Mouse (Mus musculus) lung, embryonic 16.5 days (tissue): ENCODE results near the gene Ppl. TPM values are rescaled to one million over a fixed set of nuclear protein-coding genes. Genes with fewer than 3 reads are reported as not detected.

Experiments used
- ATAC-seq: fragments of 200-750 bp; cut with Nextera tagmentation; 2 replicates; pipeline ENCODE4 v1.8.0; 2017; ENCODE audit warnings: low read depth, mild to moderate bottlenecking, moderate library complexity
- H3K27ac ChIP-seq: fragments of 300-500 bp; sonication (generic); 2 replicates; pipeline ENCODE4 v1.5.1; 2014; ENCODE audit warnings: mild to moderate bottlenecking, control low read depth, low read length
- H3K27me3 ChIP-seq: fragments of 300-500 bp; sonication (generic); 2 replicates; pipeline ENCODE4 v1.6.1; 2014; ENCODE audit warnings: low read depth, low read length, mixed read lengths; ENCODE audit not compliant: control insufficient read depth, insufficient read depth
- H3K36me3 ChIP-seq: fragments of 300-500 bp; sonication (generic); 2 replicates; pipeline ENCODE4 v1.6.1; 2014; ENCODE audit warnings: low read length; ENCODE audit not compliant: control insufficient read depth, insufficient read depth
- H3K4me1 ChIP-seq: fragments of 300-500 bp; sonication (generic); replicated peaks from 2 replicates; pipeline ENCODE4 v1.6.1; 2014; ENCODE audit warnings: low read length, mixed read lengths; ENCODE audit not compliant: control insufficient read depth, insufficient read depth
- H3K4me2 ChIP-seq: fragments of 300-500 bp; sonication (generic); 2 replicates; pipeline ENCODE4 v1.6.1; 2014; ENCODE audit warnings: low read depth, low read length, control low read depth
- H3K4me3 ChIP-seq: fragments of 300-500 bp; sonication (generic); 2 replicates; pipeline ENCODE4 v1.5.1; 2014; ENCODE audit warnings: mild to moderate bottlenecking, low read length, control low read depth
- H3K9ac ChIP-seq: fragments of 300-500 bp; sonication (generic); 2 replicates; pipeline ENCODE4 v1.6.1; 2014; ENCODE audit warnings: low read length, control low read depth
- H3K9me3 ChIP-seq: fragments of 300-500 bp; sonication (generic); 2 replicates; pipeline ENCODE4 v1.6.1; 2016; ENCODE audit warnings: low read length; ENCODE audit not compliant: control insufficient read depth
- WGBS: fragments of 180-500 bp; shearing (Covaris S2); extraction: QIAGEN DNeasy Blood & Tissue Kit; methylation state at CpG from one replicate; pipeline ENCODE4 v1.1.7; 2014; 5-methylcytosine and 5-hydroxymethylcytosine counted together
- polyA plus RNA-seq: library from polyadenylated mRNA; unstranded; fragments of >200 nt; fragmentation: Nextera tagmentation; extraction: Ambion mirVana; gene quantifications from 2 replicates; pipeline ENCODE4 v1.2.1, GENCODE M21; 2015

Gene Ppl
- polyA plus RNA-seq, 1 experiment from 2014 or later, result 8.7 TPM

DNA sequence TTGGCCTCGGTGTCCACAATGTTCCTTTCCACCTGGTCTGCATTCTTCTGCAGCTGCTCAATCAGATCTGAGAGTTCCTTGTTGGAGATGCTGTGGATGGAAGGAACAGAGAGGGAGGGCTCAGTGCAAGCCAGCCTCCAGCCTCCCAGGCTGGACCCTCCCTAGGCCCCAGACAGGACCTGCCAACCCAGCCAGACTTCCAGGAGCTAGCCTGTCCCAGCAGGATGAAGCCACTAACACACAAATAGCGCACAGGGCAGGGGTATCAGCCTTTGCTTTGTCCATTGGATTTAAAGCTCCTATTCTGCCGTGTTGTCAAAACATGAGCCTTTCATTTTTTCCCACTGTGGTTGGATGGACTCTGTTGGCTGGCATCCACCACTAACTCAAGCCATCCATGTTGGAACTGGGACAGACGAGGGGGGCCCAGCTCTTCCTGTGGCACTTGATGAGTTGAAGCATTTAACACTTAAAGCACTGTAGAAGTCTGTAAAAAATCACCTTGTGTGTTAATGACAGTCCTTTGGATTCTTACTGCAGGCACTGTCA lies 19.1 kb downstream of the Ppl start:
- no peak for ATAC-seq
- Histone ChIP-seq H3K9ac (no peak overlapping the region), H3K36me3 (peaks cover 4% of the 10 kb centered on the region; the same call in 1 of the 2 replicates), H3K4me1 (peaks cover 6% of the 10 kb centered on the region; the same call in 1 of the 2 replicates), H3K4me3 (no peak overlapping the region), H3K9me3 (peaks cover 3% of the 10 kb centered on the region; the same call in 1 of the 2 replicates), H3K4me2 (no peak overlapping the region), H3K27ac (no peak overlapping the region), H3K27me3 (no peaks in the 10 kb centered on the region)
- WGBS, result 47% methylated on average over 4 of the region's 4 CpGs

DNA sequence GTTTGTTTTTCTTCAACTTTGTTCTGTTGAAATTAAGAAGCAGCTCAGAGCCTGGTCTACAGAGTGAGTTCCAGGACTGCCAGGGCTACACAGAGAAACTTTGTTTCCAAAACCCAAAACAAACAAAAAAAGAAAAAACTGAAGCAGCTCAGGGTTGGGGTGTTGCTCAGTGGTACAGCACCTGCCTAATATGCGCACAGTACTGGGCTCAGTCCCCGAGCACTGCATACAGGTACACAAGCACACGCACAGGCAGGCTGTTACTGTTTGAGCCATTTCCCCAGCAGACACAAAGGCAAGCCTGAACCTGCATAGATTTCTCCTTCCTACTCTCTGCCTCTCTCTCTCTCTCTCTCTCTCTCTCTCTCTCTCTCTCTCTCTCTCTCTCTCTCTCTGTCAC lies 21.2 kb downstream of the Ppl start:
- H3K4me1 ChIP-seq, result peaks cover 6% of the 10 kb centered on the region; the same call in 1 of the 2 replicates
- H3K27me3 ChIP-seq, result no peaks in the 10 kb centered on the region
- peaks cover 5% of the 10 kb centered on the region; the same call in 1 of the 2 replicates for H3K36me3 ChIP-seq
- no peak for ATAC-seq
- no peak overlapping the region for H3K27ac ChIP-seq
- H3K4me3 ChIP-seq, result no peak overlapping the region
- H3K4me2 ChIP-seq, result no peak overlapping the region
- 86% methylated on average over 3 of the region's 3 CpGs for WGBS
- peaks cover 3% of the 10 kb centered on the region; the same call in 1 of the 2 replicates for H3K9me3 ChIP-seq
- no peak overlapping the region for H3K9ac ChIP-seq

DNA sequence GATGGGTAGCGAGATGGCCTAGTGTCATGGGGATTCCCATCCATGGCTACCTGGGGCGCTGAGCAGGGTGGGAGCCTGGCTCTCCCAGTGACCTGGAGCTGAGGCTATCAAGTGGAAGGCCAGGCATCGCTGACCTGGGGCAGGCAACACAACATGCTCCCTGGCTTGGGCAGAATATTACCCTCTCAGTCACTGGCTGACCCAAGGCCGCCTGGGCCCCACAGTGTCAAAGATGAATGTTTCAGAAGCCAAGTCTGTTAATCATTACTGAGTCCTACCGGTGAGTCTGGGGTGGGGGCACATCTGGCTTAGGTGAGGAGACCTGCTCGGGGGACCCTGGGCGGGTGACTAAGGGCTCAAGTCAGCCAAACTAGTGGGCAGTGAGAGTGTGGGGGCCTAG lies 22.3 kb downstream of the Ppl start:
- H3K9me3 ChIP-seq, result peaks cover 3% of the 10 kb centered on the region; the same call in 1 of the 2 replicates
- no peak overlapping the region for H3K4me3 ChIP-seq
- no peak overlapping the region for H3K9ac ChIP-seq
- WGBS, result 55% methylated on average over 7 of the region's 7 CpGs
- H3K27me3 ChIP-seq, result no peaks in the 10 kb centered on the region
- H3K4me2 ChIP-seq, result no peak overlapping the region
- H3K27ac ChIP-seq, result no peak overlapping the region
- H3K4me1 ChIP-seq, result peaks cover 6% of the 10 kb centered on the region; the same call in 1 of the 2 replicates
- ATAC-seq, result no peak
- H3K36me3 ChIP-seq, result peaks cover 5% of the 10 kb centered on the region; the same call in 1 of the 2 replicates

GRCm38 (mm10) chr16:5101000-5101399 lies 31.2 kb downstream of the Ppl start:
- Histone ChIP-seq H3K27ac (no peak overlapping the region), H3K4me1 (no peaks in the 10 kb centered on the region), H3K9me3 (no peaks in the 10 kb centered on the region), H3K27me3 (no peaks in the 10 kb centered on the region), H3K9ac (no peak overlapping the region), H3K4me3 (no peak overlapping the region), H3K4me2 (no peak overlapping the region), H3K36me3 (no peaks in the 10 kb centered on the region)
- WGBS, result 67% methylated on average over 6 of the region's 6 CpGs
- ATAC-seq, result no peak

- Histone ChIP-seq H3K4me3 (no peak overlapping the region), H3K9me3 (no peaks in the 10 kb centered on the region), H3K9ac (no peak overlapping the region), H3K27me3 (no peaks in the 10 kb centered on the region), H3K36me3 (no peaks in the 10 kb centered on the region), H3K4me2 (no peak overlapping the region), H3K27ac (no peak overlapping the region), H3K4me1 (no peaks in the 10 kb centered on the region)
- whole genome bisulfite sequencing, result 79% methylated on average over 8 of the region's 8 CpGs
- ATAC-seq, result no peak
Observed at GRCm38 (mm10) chr16:5096504-5096903, 35.7 kb downstream of the Ppl start.

DNA sequence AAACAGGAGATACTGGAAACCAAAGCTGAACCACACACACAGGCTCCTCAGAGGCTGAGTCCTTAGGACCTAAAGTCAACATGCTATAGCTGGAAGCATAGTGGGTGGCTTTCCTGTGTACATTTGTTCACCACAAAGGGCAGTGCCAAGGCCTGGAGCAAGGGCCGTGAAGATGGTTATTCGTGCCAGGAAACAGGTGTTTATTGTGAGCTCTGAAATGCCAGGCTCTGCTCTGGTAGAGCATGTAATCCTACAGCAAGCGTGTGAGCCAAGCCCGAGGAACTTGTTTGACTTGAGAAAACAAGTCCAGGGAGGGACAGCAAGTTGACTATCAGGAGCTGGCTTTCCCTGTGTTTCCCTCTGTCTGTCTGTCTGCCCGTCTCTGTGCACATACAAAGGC lies 38.9 kb downstream of the Ppl start:
- Histone ChIP-seq H3K9me3 (no peaks in the 10 kb centered on the region), H3K36me3 (peaks cover 3% of the 10 kb centered on the region; the same call in 1 of the 2 replicates), H3K4me2 (no peak overlapping the region), H3K27me3 (no peaks in the 10 kb centered on the region), H3K4me3 (no peak overlapping the region), H3K27ac (no peak overlapping the region), H3K4me1 (no peaks in the 10 kb centered on the region), H3K9ac (no peak overlapping the region)
- ATAC-seq, result no peak
- 59% methylated on average over 5 of the region's 5 CpGs for WGBS

DNA sequence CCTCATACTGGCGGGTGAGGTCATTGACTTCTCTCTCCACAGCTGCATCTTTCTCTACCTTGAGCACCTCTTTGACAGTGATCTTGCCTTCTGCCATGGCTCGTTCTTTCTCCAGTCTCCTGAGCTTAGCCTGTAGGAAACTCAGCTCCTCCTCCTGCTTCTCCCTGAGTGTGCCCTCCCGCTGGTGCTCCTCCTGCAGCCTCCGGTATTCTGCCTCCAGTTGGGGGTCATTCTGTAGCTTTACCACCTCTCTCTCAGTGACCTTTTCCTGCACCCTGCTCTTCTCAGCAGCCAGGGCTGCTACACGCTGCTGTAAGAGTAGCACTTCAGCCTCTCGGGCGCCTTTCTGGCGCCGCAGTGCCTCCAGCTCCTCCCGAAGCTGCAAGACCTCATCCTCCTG lies 43.2 kb downstream of the Ppl start:
- Histone ChIP-seq H3K4me2 (no peak overlapping the region), H3K9me3 (no peaks in the 10 kb centered on the region), H3K9ac (no peak overlapping the region), H3K4me3 (no peak overlapping the region), H3K36me3 (peaks cover 35% of the 10 kb centered on the region), H3K27ac (no peak overlapping the region), H3K4me1 (no peaks in the 10 kb centered on the region), H3K27me3 (no peaks in the 10 kb centered on the region)
- WGBS, result 52% methylated on average over 10 of the region's 10 CpGs
- ATAC-seq, result no peak

DNA sequence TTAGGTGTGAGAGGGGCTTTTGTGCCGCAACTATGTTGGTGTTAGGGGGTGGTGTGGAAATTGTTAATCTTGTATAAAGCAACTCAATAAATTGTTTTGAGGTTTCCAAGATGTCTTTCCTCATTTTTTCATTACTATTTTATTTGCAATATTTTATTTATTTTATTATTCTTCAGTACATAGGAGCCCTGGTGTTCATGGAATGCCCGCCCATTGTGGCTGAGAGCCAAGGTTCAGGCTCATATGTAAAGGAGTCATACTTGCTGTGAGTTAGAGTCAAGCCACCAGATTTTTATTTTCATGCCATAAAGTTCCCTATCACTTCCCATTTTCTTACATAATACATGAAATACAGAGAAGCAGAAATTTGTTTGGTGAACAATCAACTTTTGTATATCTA lies 46.0 kb downstream of the Ppl start:
- no peak for ATAC-seq
- H3K36me3 ChIP-seq, result peaks cover 55% of the 10 kb centered on the region

GRCm38 (mm10) chr16:5085196-5085595 lies 47.0 kb downstream of the Ppl start:
- Histone ChIP-seq H3K4me2 (no peak overlapping the region), H3K27me3 (no peaks in the 10 kb centered on the region), H3K4me3 (no peak overlapping the region), H3K27ac (no peak overlapping the region), H3K4me1 (no peaks in the 10 kb centered on the region), H3K36me3 (peaks cover 56% of the 10 kb centered on the region), H3K9me3 (no peaks in the 10 kb centered on the region), H3K9ac (no peak overlapping the region)
- WGBS, result 86% methylated on average over 4 of the region's 4 CpGs
- no peak for ATAC-seq

More for the DNA sequence above, 46.0 kb downstream of the Ppl start:
- H3K4me2 ChIP-seq, result no peak overlapping the region
- H3K9ac ChIP-seq, result no peak overlapping the region
- no peaks in the 10 kb centered on the region for H3K4me1 ChIP-seq
- H3K4me3 ChIP-seq, result no peak overlapping the region
- no peaks in the 10 kb centered on the region for H3K27me3 ChIP-seq
- H3K9me3 ChIP-seq, result no peaks in the 10 kb centered on the region
- H3K27ac ChIP-seq, result no peak overlapping the region
- 92% methylated on average over 2 of the region's 2 CpGs for WGBS

DNA sequence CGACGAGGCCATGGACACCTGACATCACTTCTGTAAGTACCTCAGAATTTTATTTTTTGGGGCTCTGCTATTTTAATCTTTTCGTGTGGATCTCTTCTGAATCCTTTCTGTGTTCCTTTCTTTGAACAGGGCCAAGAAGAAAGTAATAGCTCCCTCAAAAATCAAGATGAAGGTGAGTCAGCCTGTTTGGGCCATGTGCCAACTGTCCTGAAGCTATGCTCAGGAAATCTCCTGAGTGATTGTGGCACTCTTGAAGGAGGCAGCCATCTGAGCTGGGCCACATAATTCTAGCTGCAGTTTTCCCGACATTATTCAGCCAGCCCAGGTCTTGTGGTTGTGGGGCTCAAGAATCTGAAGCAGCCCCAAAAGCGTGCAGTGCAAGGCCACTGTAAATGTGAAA lies 57.9 kb downstream of the Ppl start:
- Histone ChIP-seq H3K4me2 (no peak overlapping the region), H3K36me3 (peaks cover 60% of the 10 kb centered on the region), H3K9me3 (no peaks in the 10 kb centered on the region), H3K27me3 (no peaks in the 10 kb centered on the region), H3K4me1 (no peaks in the 10 kb centered on the region), H3K4me3 (no peak overlapping the region), H3K9ac (no peak overlapping the region), H3K27ac (no peak overlapping the region)
- ATAC-seq, result no peak
- WGBS, result 87% methylated on average over 5 of the region's 5 CpGs
